Mouse (Mus musculus) c-Kit-negative CD71-positive TER-119-positive erythroid progenitor cells, embryonic 14.5 days (primary cell): Measurements from ENCODE around the gene Gm10488.
"Not testable (repeated sequence)": the region's sequence is repeated elsewhere in the genome, so short reads cannot be mapped to it uniquely, and the experiment has no call there.

Experiments
- DNase-seq: peaks from one replicate; pipeline ENCODE4 v3.0.0-alpha.2; 2013; ENCODE audit warnings: low read depth, low spot score

The Gm10488 gene

DNA sequence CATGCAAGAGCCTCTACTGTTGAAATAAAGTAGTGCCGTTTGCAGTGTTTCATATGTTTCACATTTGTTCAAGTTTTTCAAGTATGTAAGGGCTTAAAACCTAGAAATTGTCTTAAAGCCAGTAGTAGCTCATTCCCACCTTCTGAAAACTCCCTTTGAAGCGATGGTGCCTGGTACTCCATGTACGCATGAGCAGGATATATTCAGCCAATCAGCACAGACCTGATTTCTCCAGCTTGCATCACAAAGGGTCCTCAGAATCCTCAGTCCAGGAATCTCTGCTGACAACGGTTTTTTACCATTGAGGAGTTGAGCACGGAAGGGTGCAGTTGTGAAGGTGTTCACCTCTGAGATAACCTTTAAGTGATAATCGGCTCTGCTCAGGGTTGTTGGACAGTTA lies at the start of gene Gm10488:
Gm10488 (plus strand) TSS at position 301 of the 400 bp plus-strand sequence.
- DNase-seq: not testable (repeated sequence)
